Mouse (Mus musculus): Measurements from ENCODE around the gene Rnf214.

DNA sequence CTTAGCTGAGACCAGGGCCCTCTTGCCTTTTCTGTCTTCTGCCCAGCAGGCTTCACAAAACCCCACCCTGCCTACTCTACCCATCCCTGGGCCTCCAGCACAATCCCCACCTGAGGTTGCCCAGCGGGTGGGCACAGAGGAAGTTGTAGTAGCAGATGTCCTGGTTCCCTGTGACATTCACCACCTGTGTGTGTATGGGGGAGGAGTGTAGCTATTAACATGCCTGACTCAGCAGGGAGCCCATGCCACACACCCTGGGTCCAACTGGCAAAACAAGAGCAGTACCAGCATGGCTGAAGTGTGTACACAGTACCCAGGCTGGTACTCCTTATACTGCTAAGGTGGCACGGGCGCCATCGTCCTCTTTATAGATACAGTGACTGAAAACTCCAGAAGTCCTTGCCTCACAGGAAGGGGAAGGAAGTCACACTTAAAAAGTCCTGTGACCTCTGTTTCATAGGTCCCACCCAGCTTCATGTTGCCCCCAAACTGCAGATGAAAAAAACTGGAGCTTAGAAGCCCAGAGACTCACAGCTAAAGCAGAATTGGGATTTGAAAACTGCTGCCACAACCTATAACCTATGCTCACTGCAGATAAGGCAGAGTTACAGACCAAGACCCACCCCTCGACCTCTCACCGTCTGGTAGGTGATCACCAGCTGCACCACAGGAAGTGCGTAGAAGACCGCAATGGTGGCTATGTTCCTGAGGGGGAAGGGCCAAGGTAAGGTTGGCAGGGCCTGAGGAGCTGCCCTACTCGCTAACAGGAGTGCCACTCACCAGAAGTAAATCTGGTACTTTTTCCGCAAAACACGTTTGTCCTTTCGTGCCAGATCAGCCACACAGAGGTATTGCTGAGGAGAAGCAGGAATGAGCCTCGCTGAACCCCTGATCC is 38.0 kb upstream of the Rnf214 start:
- TF ChIP-seq CTCF (IDR thresholded peaks at IDR 0.05; ENCODE audit: low read depth) (no peak), EP300 (IDR thresholded peaks at IDR 0.05; ENCODE audit: low read depth) (no peak)

Measured in heart, postnatal 0 days (tissue).